Mouse (Mus musculus) liver, embryonic 14.5 days (tissue): ENCODE data around the gene Lrrc46. TPM values are rescaled to one million over a fixed set of nuclear protein-coding genes. Genes with fewer than 3 reads are reported as not detected.

Experiments
- ATAC-seq: fragments of 200-750 bp; cut with Nextera tagmentation; 2 replicates; pipeline ENCODE4 v1.8.0; 2017; ENCODE audit warnings: moderate number of reproducible peaks, mild to moderate bottlenecking, moderate library complexity; ENCODE audit not compliant: insufficient read depth
- DNase-seq, 3 experiments: peaks; one replicate each; pipeline ENCODE4 v3.0.0-alpha.2; 2012 to 2013; ENCODE audit warnings: low read depth in 3 of 3, low spot score in 3 of 3
- H3K27ac ChIP-seq: fragments of 300-500 bp; sonication (generic); 2 replicates; pipeline ENCODE4 v1.5.1; 2014; ENCODE audit warnings: moderate library complexity, mild to moderate bottlenecking, control low read depth, inconsistent platforms
- H3K27me3 ChIP-seq: fragments of 300-500 bp; sonication (generic); 2 replicates; pipeline ENCODE4 v1.6.1; 2014; ENCODE audit warnings: mild to moderate bottlenecking, low read length, moderate library complexity; ENCODE audit not compliant: control insufficient read depth, insufficient read depth
- H3K36me3 ChIP-seq: fragments of 300-500 bp; sonication (generic); replicated peaks from 2 replicates; pipeline ENCODE4 v1.6.1; 2014; ENCODE audit warnings: low read depth; ENCODE audit not compliant: control insufficient read depth, insufficient read depth
- H3K4me1 ChIP-seq, 2 experiments: fragments of 200-500 bp in 1 of 2; fragments of 300-500 bp in 1 of 2; sonication (generic) in 1 of 2; replicated peaks; 2 replicates each; pipeline ENCODE4 v1.6.1; 2012 to 2014; ENCODE audit warnings: antibody characterized with exemption in 1 of 2, inconsistent platforms in 1 of 2, low read length in 1 of 2; ENCODE audit not compliant: control insufficient read depth in 2 of 2, insufficient read depth in 2 of 2
- H3K4me2 ChIP-seq: fragments of 300-500 bp; sonication (generic); 2 replicates; pipeline ENCODE4 v1.6.1; 2014; ENCODE audit warnings: low read depth, mild to moderate bottlenecking, control low read depth, moderate library complexity
- H3K4me3 ChIP-seq, 2 experiments: fragments of 200-500 bp in 1 of 2; fragments of 300-500 bp in 1 of 2; sonication (generic) in 1 of 2; 2 replicates each; pipeline ENCODE4 v1.5.1; 2012 to 2014; ENCODE audit warnings: low read depth in 2 of 2, low read length in 2 of 2, mild to moderate bottlenecking in 2 of 2, control low read depth in 1 of 2, inconsistent platforms in 1 of 2, moderate library complexity in 1 of 2; ENCODE audit not compliant: insufficient read depth in 1 of 2
- H3K9ac ChIP-seq: fragments of 300-500 bp; sonication (generic); replicated peaks from 2 replicates; pipeline ENCODE4 v1.6.1; 2014; ENCODE audit warnings: mild to moderate bottlenecking, control low read depth, moderate library complexity
- H3K9me3 ChIP-seq: fragments of 300-500 bp; sonication (generic); 2 replicates; pipeline ENCODE4 v1.6.1; 2016; ENCODE audit warnings: low read length, mixed read lengths; ENCODE audit not compliant: control insufficient read depth
- CTCF ChIP-seq: IDR thresholded peaks from 2 replicates; pipeline ENCODE4 v1.5.1; 2016; ENCODE audit warnings: antibody characterized with exemption, low read depth, control low read depth
- EP300 ChIP-seq: IDR thresholded peaks from 2 replicates; pipeline ENCODE4 v1.6.1; 2016; ENCODE audit warnings: antibody characterized with exemption, low read depth
- WGBS: fragments of 180-500 bp; shearing (Covaris S2); extraction: QIAGEN DNeasy Blood & Tissue Kit; methylation state at CpG from one replicate; pipeline ENCODE4 v1.1.7; 2014; ENCODE audit not compliant: insufficient replicate concordance; 5-methylcytosine and 5-hydroxymethylcytosine counted together
- polyA plus RNA-seq, 2 experiments: library from polyadenylated mRNA; depleted of rRNA in 1 of 2; stranded (reverse) in 1 of 2; unstranded in 1 of 2; fragments of >200 nt; fragmentation: Nextera tagmentation in 1 of 2; extraction: Ambion mirVana in 1 of 2; gene quantifications; 2 replicates each; pipeline versions ENCODE4 v1.2.1 to v1.2.3; 2012 to 2014

Gene Lrrc46
- polyA plus RNA-seq, 2 experiments: 0.20 to 0.28 TPM

GRCm38 (mm10) chr11:97003170-97003569 is 38.0 kb downstream of the Lrrc46 start:
- Histone ChIP-seq H3K27me3 (peaks cover 8% of the 10 kb centered on the region; the same call in 1 of the 2 replicates), H3K27ac (no peak overlapping the region), H3K9ac (no peak overlapping the region), H3K9me3 (no peaks in the 10 kb centered on the region), H3K36me3 (no peaks in the 10 kb centered on the region), H3K4me3 (no peak overlapping the region), H3K4me2 (no peak overlapping the region), H3K4me1 (0 out of 4 replicates have a peak, but pooled peaks cover 0 to 2% of the 10 kb centered on the region in 2 experiments)
- WGBS: 30% methylated on average over 5 of the region's 5 CpGs
- ATAC-seq (no peak), DNase-seq (no peak)
- no peak for TF ChIP-seq EP300

GRCm38 (mm10) chr11:96997380-96997956 is 43.7 kb downstream of the Lrrc46 start:
- Histone ChIP-seq H3K4me3 (0 out of 4 replicates have a peak overlapping the region, but pooled peaks of 1 of the 2 experiments have one; percentile 4), H3K36me3 (no peaks in the 10 kb centered on the region), H3K9me3 (no peaks in the 10 kb centered on the region), H3K4me2 (peak overlapping the region; percentile 21), H3K4me1 (peaks cover 0 to 5% of the 10 kb centered on the region in 2 experiments; a peak in 1 of 4 replicates), H3K9ac (no peak overlapping the region), H3K27ac (no peak overlapping the region), H3K27me3 (peaks cover 31% of the 10 kb centered on the region)
- no peak for ATAC-seq
- 12% methylated on average over 30 of the region's 30 CpGs for WGBS
- no peak for DNase-seq
- TF ChIP-seq EP300: no peak
- TF ChIP-seq CTCF: no peak

- Histone ChIP-seq H3K27ac (no peak overlapping the region), H3K4me3 (no peak overlapping the region), H3K9me3 (no peaks in the 10 kb centered on the region), H3K9ac (no peak overlapping the region), H3K4me1 (peaks cover 0 to 9% of the 10 kb centered on the region in 2 experiments; a peak in 1 of 4 replicates), H3K27me3 (peaks cover 31% of the 10 kb centered on the region), H3K4me2 (peak overlapping the region; percentile 21), H3K36me3 (no peaks in the 10 kb centered on the region)
- no peak for TF ChIP-seq EP300
- no peak for TF ChIP-seq CTCF
- 26% methylated on average over 17 of the region's 17 CpGs for WGBS
- no peak for ATAC-seq
- no peak for DNase-seq
Measured at GRCm38 (mm10) chr11:96996773-96997379, 44.3 kb downstream of the Lrrc46 start.

GRCm38 (mm10) chr11:96995836-96996772 is 45.1 kb downstream of the Lrrc46 start:
- TF ChIP-seq CTCF (no peak), EP300 (no peak)
- WGBS: 36% methylated on average over 15 of the region's 15 CpGs
- Histone ChIP-seq H3K4me3 (no peak overlapping the region), H3K27ac (no peak overlapping the region), H3K27me3 (peaks cover 31% of the 10 kb centered on the region), H3K36me3 (no peaks in the 10 kb centered on the region), H3K9me3 (no peaks in the 10 kb centered on the region), H3K4me1 (peaks cover 0 to 9% of the 10 kb centered on the region in 2 experiments; a peak in 1 of 4 replicates), H3K9ac (no peak overlapping the region), H3K4me2 (no peak overlapping the region)
- ATAC-seq (no peak), DNase-seq (no peak)

- no peak for ATAC-seq
- H3K4me3 ChIP-seq: no peak overlapping the region
- no peak overlapping the region for H3K9ac ChIP-seq
- H3K4me1 ChIP-seq: peaks cover 0 to 9% of the 10 kb centered on the region in 2 experiments; a peak in 1 of 4 replicates
- no peaks in the 10 kb centered on the region for H3K36me3 ChIP-seq
- no peak for DNase-seq
- peaks cover 31% of the 10 kb centered on the region for H3K27me3 ChIP-seq
- no peak overlapping the region for H3K27ac ChIP-seq
- no peak overlapping the region for H3K4me2 ChIP-seq
- 50% methylated on average over 5 of the region's 5 CpGs for WGBS
- H3K9me3 ChIP-seq: no peaks in the 10 kb centered on the region
- TF ChIP-seq EP300 (no peak), CTCF (no peak)
Measured at GRCm38 (mm10) chr11:96995031-96995430, 46.2 kb downstream of the Lrrc46 start.
